Mouse (Mus musculus) heart, embryonic 15.5 days (tissue): ENCODE measurements around the gene Sox6. TPM values are rescaled to one million over a fixed set of nuclear protein-coding genes. Genes with fewer than 3 reads are reported as not detected.

Experiments used
- ATAC-seq: fragments of 200-750 bp; cut with Nextera tagmentation; replicated peaks from 2 replicates; pipeline ENCODE4 v1.8.0; 2017; ENCODE audit warnings: low read depth, moderate TSS enrichment; ENCODE audit not compliant: insufficient number of reproducible peaks, insufficient read depth, low FRiP score
- H3K27ac ChIP-seq: fragments of 300-500 bp; sonication (generic); 2 replicates; pipeline ENCODE4 v1.5.1; 2015; ENCODE audit warnings: mild to moderate bottlenecking, inconsistent platforms
- H3K27me3 ChIP-seq: fragments of 300-500 bp; sonication (generic); 2 replicates; pipeline ENCODE4 v1.6.1; 2015; ENCODE audit warnings: inconsistent platforms
- H3K36me3 ChIP-seq: fragments of 300-500 bp; sonication (generic); 2 replicates; pipeline ENCODE4 v1.6.1; 2015; ENCODE audit warnings: mild to moderate bottlenecking, inconsistent platforms
- H3K4me1 ChIP-seq: fragments of 300-500 bp; sonication (generic); replicated peaks from 2 replicates; pipeline ENCODE4 v1.6.1; 2015; ENCODE audit warnings: inconsistent platforms
- H3K4me2 ChIP-seq: fragments of 300-500 bp; sonication (generic); 2 replicates; pipeline ENCODE4 v1.6.1; 2015; ENCODE audit warnings: inconsistent platforms, mild to moderate bottlenecking, moderate library complexity
- H3K4me3 ChIP-seq: fragments of 300-500 bp; sonication (generic); 2 replicates; pipeline ENCODE4 v1.5.1; 2015; ENCODE audit warnings: mild to moderate bottlenecking, inconsistent platforms
- H3K9ac ChIP-seq: fragments of 300-500 bp; sonication (generic); 2 replicates; pipeline ENCODE4 v1.6.1; 2015; ENCODE audit warnings: mild to moderate bottlenecking, inconsistent platforms
- H3K9me3 ChIP-seq: fragments of 300-500 bp; sonication (generic); replicated peaks from 2 replicates; pipeline ENCODE4 v1.6.1; 2016; ENCODE audit warnings: inconsistent platforms
- WGBS: fragments of 180-500 bp; shearing (Covaris S2); methylation state at CpG from one replicate; pipeline ENCODE4 v1.1.7; 2015; ENCODE audit warnings: mixed read lengths; 5-methylcytosine and 5-hydroxymethylcytosine counted together
- polyA plus RNA-seq: library from polyadenylated mRNA; unstranded; fragments of >200 nt; fragmentation: Nextera tagmentation; extraction: Ambion mirVana; gene quantifications from 2 replicates; pipeline ENCODE4 v1.2.1, GENCODE M21; 2015

Sox6 gene
- polyA plus RNA-seq, 1 experiment from 2014 or later: 31.1 TPM

DNA sequence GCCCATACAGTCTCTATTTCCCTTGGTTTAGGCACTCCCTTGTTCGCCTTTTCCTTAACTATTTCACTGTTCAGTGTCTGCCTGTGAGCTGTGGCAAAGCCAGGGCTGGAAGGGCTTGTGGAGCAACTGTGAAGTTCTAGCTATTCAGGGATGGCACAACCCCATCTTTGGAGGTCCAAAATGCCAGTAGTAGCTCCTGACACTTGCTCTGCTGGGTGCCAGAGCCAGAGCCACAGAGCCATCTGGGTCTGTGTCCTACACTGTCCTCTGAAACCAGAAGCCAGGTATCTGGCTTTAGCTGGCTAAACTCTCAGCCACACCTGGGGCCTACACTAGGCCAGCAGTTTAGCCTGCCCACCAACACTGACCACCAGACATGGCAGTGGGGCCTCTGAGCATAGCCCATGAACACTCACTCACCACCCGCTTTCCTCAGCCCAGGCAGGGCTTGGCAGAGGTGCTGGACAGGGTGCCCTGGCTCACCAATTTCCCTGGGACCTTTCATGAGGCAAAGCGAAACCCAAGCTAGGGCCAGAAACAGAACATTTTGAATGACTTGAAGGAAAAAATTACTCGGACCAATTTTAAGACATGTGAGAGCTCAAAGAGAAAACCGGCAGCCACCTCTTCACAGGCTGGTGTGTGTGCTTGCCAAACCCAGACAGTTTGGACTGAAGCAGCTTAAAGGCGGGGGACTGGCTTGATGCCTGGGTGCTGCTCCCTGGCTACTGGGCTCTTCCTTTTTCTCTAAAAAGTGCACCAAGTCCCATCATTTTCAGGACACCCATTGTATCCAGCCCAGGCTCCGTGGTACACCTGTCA lies 612.2 kb downstream of the Sox6 start:
- Histone ChIP-seq H3K9me3 (no peaks in the 10 kb centered on the region), H3K36me3 (no peaks in the 10 kb centered on the region), H3K27me3 (no peaks in the 10 kb centered on the region), H3K4me1 (no peaks in the 10 kb centered on the region), H3K4me2 (no peak overlapping the region), H3K4me3 (no peak overlapping the region), H3K9ac (no peak overlapping the region), H3K27ac (no peak overlapping the region)
- WGBS: 81% methylated on average over 7 of the region's 7 CpGs
- no peak for ATAC-seq

DNA sequence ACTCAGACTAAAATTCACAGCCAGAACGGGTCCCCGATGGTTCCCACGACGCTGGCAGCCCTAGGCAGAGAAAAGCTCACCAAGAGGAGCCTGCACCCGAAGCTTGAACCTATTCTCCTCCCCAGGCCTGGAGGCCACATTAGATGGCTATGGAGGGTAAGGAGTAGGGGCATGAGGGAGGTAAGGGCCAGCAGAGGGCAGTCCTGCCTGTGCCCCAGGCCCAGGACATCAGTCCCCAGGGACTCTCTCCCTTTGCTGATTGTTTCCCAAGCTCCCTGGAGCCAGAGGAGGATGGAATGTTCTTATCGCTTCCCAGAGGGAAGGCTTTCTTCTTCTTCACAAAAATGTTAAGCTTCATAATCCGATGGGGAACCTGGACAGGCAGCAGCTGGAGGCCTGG lies 615.8 kb downstream of the Sox6 start:
- ATAC-seq: no peak; the same call in 1 of the 2 replicates
- no peaks in the 10 kb centered on the region for H3K27me3 ChIP-seq
- no peaks in the 10 kb centered on the region for H3K4me1 ChIP-seq
- no peak overlapping the region for H3K9ac ChIP-seq
- 63% methylated on average over 7 of the region's 7 CpGs for WGBS
- no peak overlapping the region for H3K4me2 ChIP-seq
- no peak overlapping the region for H3K4me3 ChIP-seq
- no peaks in the 10 kb centered on the region for H3K9me3 ChIP-seq
- H3K27ac ChIP-seq: no peak overlapping the region
- no peaks in the 10 kb centered on the region for H3K36me3 ChIP-seq

DNA sequence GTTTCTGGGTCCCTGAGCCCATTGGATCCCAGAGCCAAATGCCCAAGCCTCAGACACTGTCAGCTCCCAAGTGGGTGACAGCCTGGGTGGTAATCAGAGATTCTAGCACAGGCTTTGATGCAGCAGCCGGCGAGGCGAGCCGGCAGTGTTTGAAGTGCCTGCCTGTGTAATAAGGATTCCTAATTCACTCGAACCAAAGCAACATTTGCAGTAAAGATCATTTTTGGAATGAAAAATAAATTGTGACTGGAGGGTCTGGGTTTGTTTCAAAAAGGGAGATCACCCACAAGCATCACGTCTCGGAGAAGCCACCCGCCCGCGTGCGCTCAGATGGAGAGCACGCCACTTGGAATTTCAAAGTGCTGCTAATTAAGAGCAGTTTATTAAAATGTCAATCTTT lies 617.6 kb downstream of the Sox6 start:
- H3K36me3 ChIP-seq: no peaks in the 10 kb centered on the region
- no peak for ATAC-seq
- 65% methylated on average over 12 of the region's 12 CpGs for WGBS
- no peaks in the 10 kb centered on the region for H3K4me1 ChIP-seq
- H3K27me3 ChIP-seq: no peaks in the 10 kb centered on the region
- H3K9me3 ChIP-seq: no peaks in the 10 kb centered on the region
- no peak overlapping the region for H3K9ac ChIP-seq
- no peak overlapping the region for H3K4me2 ChIP-seq
- H3K4me3 ChIP-seq: no peak overlapping the region
- H3K27ac ChIP-seq: no peak overlapping the region

Other genes starting within 250 kb of the Sox6 start
- 156 and 163 TPM in 2 replicates for gene 1110004F10Rik, start 601 bp upstream of the Sox6 start, polyA plus RNA-seq
- 0.46 and 0.48 TPM in 2 replicates for gene Gm4353, start 45.8 kb upstream of the Sox6 start, polyA plus RNA-seq